Mouse (Mus musculus) embryonic facial prominence, embryonic 10.5 days (tissue): Measurements from ENCODE around the gene Olfr679. TPM values are rescaled to one million over a fixed set of nuclear protein-coding genes. Genes with fewer than 3 reads are reported as not detected.
"Not testable (repeated sequence)": the region's sequence is repeated elsewhere in the genome, so short reads cannot be mapped to it uniquely, and the experiment has no call there.

Experiments
- DNase-seq: peaks from one replicate; pipeline ENCODE4 v3.0.0-alpha.2; 2017; ENCODE audit warnings: low spot score
- H3K27ac ChIP-seq: fragments of 300-500 bp; sonication (generic); replicated peaks from 2 replicates; pipeline ENCODE4 v1.5.1; 2016; ENCODE audit warnings: mild to moderate bottlenecking
- H3K27me3 ChIP-seq: fragments of 300-500 bp; sonication (generic); replicated peaks from 2 replicates; pipeline ENCODE4 v1.6.1; 2016; ENCODE audit warnings: low read depth, mild to moderate bottlenecking; ENCODE audit not compliant: poor library complexity, severe bottlenecking
- H3K36me3 ChIP-seq: fragments of 300-500 bp; sonication (generic); replicated peaks from 2 replicates; pipeline ENCODE4 v1.6.1; 2016; ENCODE audit warnings: mild to moderate bottlenecking, moderate library complexity
- H3K4me1 ChIP-seq: fragments of 300-500 bp; sonication (generic); 2 replicates; pipeline ENCODE4 v1.6.1; 2016
- H3K4me3 ChIP-seq: fragments of 300-500 bp; sonication (generic); 2 replicates; pipeline ENCODE4 v1.5.1; 2016; ENCODE audit warnings: mild to moderate bottlenecking, moderate library complexity
- H3K9me3 ChIP-seq: fragments of 300-500 bp; sonication (generic); 2 replicates; pipeline ENCODE4 v1.6.1; 2016; ENCODE audit warnings: mild to moderate bottlenecking
- WGBS: fragments of 180-500 bp; shearing (Covaris S2); methylation state at CpG from one replicate; pipeline ENCODE4 v1.1.7; 2016; 5-methylcytosine and 5-hydroxymethylcytosine counted together
- polyA plus RNA-seq: library from polyadenylated mRNA; unstranded; fragments of >200 nt; fragmentation: Nextera tagmentation; extraction: Ambion mirVana; gene quantifications from 2 replicates; pipeline ENCODE4 v1.2.1, GENCODE M21; 2016

Gene Olfr679
- polyA plus RNA-seq: 0.05 TPM in 1 of 2 replicates, not detected in the other

DNA sequence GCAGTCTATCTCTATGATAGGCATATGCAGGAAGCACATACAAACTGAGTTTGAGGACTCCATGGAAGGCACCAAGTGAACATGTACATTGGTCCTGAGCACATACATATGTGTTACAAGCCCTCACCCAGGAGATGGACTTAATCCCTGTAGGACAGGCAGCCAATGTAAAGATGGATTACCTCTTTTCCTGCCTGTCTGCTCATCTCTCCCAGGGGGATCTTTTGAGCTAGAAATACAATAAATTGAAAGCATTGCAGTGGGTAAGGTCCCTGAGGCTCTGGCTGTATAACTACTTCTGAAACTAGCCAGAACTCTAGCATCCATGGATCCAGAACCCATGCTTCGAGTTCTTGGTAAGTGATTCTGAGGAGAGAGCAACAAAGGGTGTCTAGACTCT lies at the start of gene Olfr679:
Gene Olfr679 (plus strand): TSS at position 301 of the 400 bp plus-strand sequence.
- Histone ChIP-seq H3K4me1 (no peaks in the 10 kb centered on the region), H3K9me3 (no peaks in the 10 kb centered on the region), H3K4me3 (no peak within 1 kb of the TSS), H3K27me3 (no peaks in the 10 kb centered on the region), H3K36me3 (no peaks in the 10 kb centered on the region), H3K27ac (no peak within 1 kb of the TSS)
- no peak for DNase-seq
- WGBS: 52% methylated on average over 1 of the region's 1 CpGs

DNA sequence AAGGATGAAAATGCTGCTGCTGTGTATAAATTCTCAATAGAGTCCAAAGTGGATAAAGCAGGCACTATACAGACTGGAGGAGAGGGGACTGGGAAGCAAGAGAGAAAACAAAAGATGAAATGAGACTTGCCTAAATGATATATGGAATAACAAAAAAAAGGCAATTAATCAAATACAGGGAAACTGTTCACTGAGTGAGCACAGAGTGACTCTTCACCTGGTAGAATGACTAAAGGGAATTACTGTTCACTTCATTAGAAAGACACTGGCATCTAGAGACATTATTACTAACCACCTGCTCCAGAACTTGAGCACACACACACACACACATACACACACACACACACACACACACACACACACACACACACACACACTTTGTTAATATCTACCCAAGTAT lies 48.6 kb upstream of the Olfr679 start, which contains the start of gene Olfr676:
Gene Olfr676 (plus strand): TSS at position 301 of the 400 bp plus-strand sequence.
- no peaks in the 10 kb centered on the region for H3K9me3 ChIP-seq
- H3K4me1 ChIP-seq: no peaks in the 10 kb centered on the region
- no peak for DNase-seq
- H3K27ac ChIP-seq: no peak within 1 kb of the TSS
- H3K27me3 ChIP-seq: no peaks in the 10 kb centered on the region
- no peaks in the 10 kb centered on the region for H3K36me3 ChIP-seq
- no peak within 1 kb of the TSS for H3K4me3 ChIP-seq

GRCm38 (mm10) chr7:105033836-105034235 lies 47.2 kb upstream of the Olfr679 start:
- not testable (repeated sequence) for H3K4me1 ChIP-seq, H3K27me3 ChIP-seq, H3K36me3 ChIP-seq, H3K4me3 ChIP-seq, DNase-seq, H3K9me3 ChIP-seq, H3K27ac ChIP-seq
- WGBS: 67% methylated on average over 5 of the region's 5 CpGs

DNA sequence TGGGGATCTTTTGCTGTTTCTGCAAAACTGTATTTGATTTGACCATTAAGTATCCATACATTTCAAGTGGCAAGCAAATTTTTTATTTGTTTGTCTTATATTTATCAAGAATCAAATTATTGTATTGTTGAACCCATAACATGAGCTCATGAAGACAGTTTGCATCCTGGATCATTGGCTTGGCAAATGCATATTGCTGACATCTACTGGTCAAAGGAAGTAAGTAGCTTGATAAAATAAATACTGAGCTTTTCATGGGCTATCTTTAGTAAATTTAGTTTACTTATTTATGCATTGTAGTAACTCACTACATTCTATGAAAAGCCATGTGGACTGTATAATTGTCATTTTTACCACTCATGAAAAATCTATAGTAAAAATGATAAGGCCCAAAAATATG lies 22.1 kb upstream of the Olfr679 start:
- H3K4me1 ChIP-seq: no peaks in the 10 kb centered on the region
- H3K9me3 ChIP-seq: no peaks in the 10 kb centered on the region; the same call in 1 of the 2 replicates
- H3K27ac ChIP-seq: no peak overlapping the region
- H3K36me3 ChIP-seq: no peaks in the 10 kb centered on the region
- no peak overlapping the region for H3K4me3 ChIP-seq
- H3K27me3 ChIP-seq: no peaks in the 10 kb centered on the region
- DNase-seq: no peak

DNA sequence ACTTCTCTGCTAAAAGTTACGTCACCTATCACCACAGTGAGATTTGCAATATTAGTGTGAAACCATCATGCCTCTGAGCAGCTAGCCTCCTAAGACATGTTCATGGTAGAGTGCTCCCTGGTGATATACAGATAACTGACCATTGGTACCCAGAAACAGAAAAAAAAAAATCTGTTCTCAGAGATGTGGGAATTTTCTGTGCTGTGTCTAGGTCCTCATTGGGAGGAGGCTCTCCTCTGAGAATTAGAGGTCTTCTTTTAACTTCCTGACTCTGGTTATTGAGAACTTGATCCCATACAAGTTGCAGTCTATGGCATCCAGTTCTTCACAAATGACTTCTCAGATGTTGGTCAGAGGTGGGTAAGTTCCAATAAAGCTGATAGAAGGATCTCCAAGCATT lies 16.8 kb upstream of the Olfr679 start, which contains the start of gene Olfr678:
Gene Olfr678 (plus strand): TSS at position 301 of the 400 bp plus-strand sequence.
- WGBS: 97% methylated on average over 1 of the region's 1 CpGs
- no peak within 1 kb of the TSS for H3K4me3 ChIP-seq
- H3K36me3 ChIP-seq: no peaks in the 10 kb centered on the region
- H3K27ac ChIP-seq: no peak within 1 kb of the TSS
- H3K4me1 ChIP-seq: no peaks in the 10 kb centered on the region
- no peaks in the 10 kb centered on the region for H3K27me3 ChIP-seq
- no peak for DNase-seq
- H3K9me3 ChIP-seq: no peaks in the 10 kb centered on the region; the same call in 1 of the 2 replicates

DNA sequence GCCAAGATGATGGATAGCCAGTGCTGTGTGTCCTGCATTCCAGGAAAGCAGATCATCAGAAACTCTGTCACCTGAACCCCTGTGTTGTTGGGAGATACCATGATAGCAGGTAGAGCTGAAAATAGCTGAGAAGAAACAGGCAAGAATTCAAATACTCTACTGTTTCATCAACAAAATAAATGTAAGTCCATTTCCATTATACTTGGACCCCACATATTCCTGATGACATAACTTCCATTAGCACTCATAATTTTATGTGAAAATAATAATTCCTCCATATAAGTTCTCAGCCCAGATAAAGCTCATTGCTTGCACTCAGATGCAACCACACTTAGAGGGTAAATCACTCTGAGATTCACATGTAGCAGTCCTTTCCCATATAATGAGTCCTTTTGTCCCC lies 11.7 kb downstream of the Olfr679 start, which contains the start of gene Olfr680-ps1:
Gene Olfr680-ps1 (minus strand): TSS at position 101 of the 400 bp plus-strand sequence.
- H3K9me3 ChIP-seq, H3K27me3 ChIP-seq, H3K4me3 ChIP-seq, H3K27ac ChIP-seq, H3K36me3 ChIP-seq, DNase-seq, H3K4me1 ChIP-seq: not testable (repeated sequence)

GRCm38 (mm10) chr7:105116536-105116935 lies 35.5 kb downstream of the Olfr679 start, which contains the start of gene Olfr681:
Gene Olfr681, plus strand, starts transcription at chr7:105116836.
- H3K9me3 ChIP-seq: no peaks in the 10 kb centered on the region
- no peaks in the 10 kb centered on the region for H3K36me3 ChIP-seq
- H3K27ac ChIP-seq: no peak within 1 kb of the TSS
- H3K27me3 ChIP-seq: no peaks in the 10 kb centered on the region
- no peaks in the 10 kb centered on the region for H3K4me1 ChIP-seq
- H3K4me3 ChIP-seq: no peak within 1 kb of the TSS
- no peak for DNase-seq

Other genes with a start within 250 kb of the Olfr679 start
- not detected in 2 replicates for gene Usp17lb, start 238.6 kb upstream of the Olfr679 start, polyA plus RNA-seq
- not detected in 2 replicates for gene Usp17la, start 224.2 kb upstream of the Olfr679 start, polyA plus RNA-seq
- gene Olfr665, start 203.2 kb upstream of the Olfr679 start, polyA plus RNA-seq: not detected in 2 replicates
- not detected in 2 replicates for gene Olfr666, start 185.3 kb upstream of the Olfr679 start, polyA plus RNA-seq
- not detected in 2 replicates for gene Olfr667, start 159.7 kb upstream of the Olfr679 start, polyA plus RNA-seq
- gene Olfr668, start 153.1 kb upstream of the Olfr679 start, polyA plus RNA-seq: not detected in 2 replicates
- gene Olfr669, start 147.0 kb upstream of the Olfr679 start, polyA plus RNA-seq: not detected in 2 replicates
- not detected in 2 replicates for gene Olfr670, start 118.6 kb upstream of the Olfr679 start, polyA plus RNA-seq
- gene Olfr671, start 102.1 kb upstream of the Olfr679 start, polyA plus RNA-seq: not detected in 2 replicates
- gene Olfr672, start 79.2 kb upstream of the Olfr679 start, polyA plus RNA-seq: not detected in 2 replicates
- gene Olfr675, start 52.7 kb upstream of the Olfr679 start, polyA plus RNA-seq: not detected in 2 replicates
- gene Olfr676, start 48.5 kb upstream of the Olfr679 start, polyA plus RNA-seq: not detected in 2 replicates
- not detected in 2 replicates for gene Olfr677, start 29.8 kb upstream of the Olfr679 start, polyA plus RNA-seq
- not detected in 2 replicates for gene Olfr678, start 16.7 kb upstream of the Olfr679 start, polyA plus RNA-seq
- gene Olfr680-ps1, start 11.6 kb downstream of the Olfr679 start, polyA plus RNA-seq: not detected in 2 replicates
- gene Olfr681, start 35.6 kb downstream of the Olfr679 start, polyA plus RNA-seq: not detected in 2 replicates
- not detected in 2 replicates for gene Olfr683, start 65.8 kb downstream of the Olfr679 start, polyA plus RNA-seq
- gene Olfr684, start 82.4 kb downstream of the Olfr679 start, polyA plus RNA-seq: not detected in 2 replicates
- not detected in 2 replicates for gene Olfr685, start 104.8 kb downstream of the Olfr679 start, polyA plus RNA-seq
- gene Olfr686, start 126.3 kb downstream of the Olfr679 start, polyA plus RNA-seq: not detected in 2 replicates
- gene Olfr688, start 206.9 kb downstream of the Olfr679 start, polyA plus RNA-seq: not detected in 2 replicates
- gene Olfr689, start 230.0 kb downstream of the Olfr679 start, polyA plus RNA-seq: not detected in 2 replicates